Mouse (Mus musculus) G1E (cell line): Measurements from ENCODE around the gene Slc50a1. TPM values are rescaled to one million over a fixed set of nuclear protein-coding genes. Genes with fewer than 3 reads are reported as not detected.

Source experiments
- ATAC-seq: 2 replicates; pipeline ENCODE4 v1.8.0; 2016; ENCODE audit warnings: mild to moderate bottlenecking; ENCODE audit not compliant: insufficient number of reproducible peaks, poor library complexity, low FRiP score, severe bottlenecking; ENCODE audit errors: extremely low read depth
- DNase-seq: peaks from one replicate; pipeline ENCODE4 v3.0.0; 2012; ENCODE audit warnings: low spot score
- H3K27me3 ChIP-seq: 2 replicates; pipeline ENCODE4 v1.6.1; 2012; ENCODE audit warnings: mild to moderate bottlenecking, low read length, inconsistent platforms; ENCODE audit not compliant: insufficient read depth
- H3K36me3 ChIP-seq: replicated peaks from 2 replicates; pipeline ENCODE3; 2012; ENCODE audit warnings: mild to moderate bottlenecking, inconsistent platforms
- H3K4me1 ChIP-seq: 2 replicates; pipeline ENCODE4 v1.6.1; 2012; ENCODE audit warnings: low read depth, low read length, inconsistent platforms, mixed read lengths; ENCODE audit not compliant: insufficient read depth
- H3K4me3 ChIP-seq: 2 replicates; pipeline ENCODE4 v1.5.1; 2012; ENCODE audit warnings: low read depth, mild to moderate bottlenecking, inconsistent platforms, low read length, moderate library complexity, mixed read lengths
- H3K9me3 ChIP-seq: replicated peaks from 2 replicates; pipeline ENCODE4 v1.6.1; 2012; ENCODE audit warnings: inconsistent platforms
- CTCF ChIP-seq: IDR thresholded peaks from 2 replicates; pipeline ENCODE4 v1.5.1; 2012; ENCODE audit warnings: low read depth, low read length, inconsistent platforms, mixed read lengths
- GATA1 ChIP-seq: IDR thresholded peaks from 2 replicates; pipeline ENCODE4 v1.6.1; 2012; ENCODE audit warnings: borderline replicate concordance, low read length, inconsistent platforms, mixed read lengths
- GATA2 ChIP-seq: IDR thresholded peaks from 2 replicates; pipeline ENCODE4 v1.6.1; 2012; ENCODE audit warnings: low read depth, low read length, inconsistent platforms, borderline replicate concordance
- POLR2AphosphoS5 ChIP-seq: IDR thresholded peaks from 2 replicates; pipeline ENCODE4 v1.6.1; 2012; ENCODE audit warnings: low read depth, low read length, inconsistent platforms; ENCODE audit not compliant: insufficient replicate concordance
- TAL1 ChIP-seq: conservative IDR thresholded peaks from 2 replicates; pipeline ENCODE4 v1.6.1; 2012; ENCODE audit warnings: low read depth, low read length, inconsistent platforms, mixed read lengths
- polyA plus RNA-seq: library from polyadenylated mRNA; stranded (reverse); fragments of >175 nt; gene quantifications from 2 replicates; pipeline ENCODE4 v1.2.3, GENCODE M21; 2012
- total RNA-seq, 2 experiments: library from RNA; stranded (forward) in 1 of 2; stranded (reverse) in 1 of 2; fragments of 200-1000 nt in 1 of 2; fragments of >200 nt in 1 of 2; fragmentation: Nextera tagmentation in 1 of 2; gene quantifications; 2 replicates each; pipeline ENCODE4 v1.2.3; 2014 to 2017

Gene Slc50a1
- total RNA-seq (2014; fragmentation: Nextera tagmentation) (not detected in 2 replicates), total RNA-seq (2017) (0.66 TPM in 1 of 2 replicates, not detected in the other), polyA plus RNA-seq (not detected in 2 replicates)

GRCm38 (mm10) chr3:89270051-89270755 is at the start of gene Slc50a1:
Gene Slc50a1 (minus strand): TSS chr3:89270570.
- Histone ChIP-seq H3K27me3 (peaks cover 31% of the 10 kb centered on the region), H3K4me3 (no peak within 1 kb of the TSS), H3K4me1 (peaks cover 6% of the 10 kb centered on the region), H3K36me3 (peaks cover 12% of the 10 kb centered on the region), H3K9me3 (no peaks in the 10 kb centered on the region)
- DNase-seq: no peak
- no peak for ATAC-seq
- TF ChIP-seq CTCF (no peak), GATA2 (no peak), POLR2AphosphoS5 (no peak), TAL1 (no peak)

- Histone ChIP-seq H3K27me3 (peaks cover 73% of the 10 kb centered on the region), H3K4me1 (peaks cover 13% of the 10 kb centered on the region), H3K36me3 (no peaks in the 10 kb centered on the region), H3K4me3 (no peak overlapping the region), H3K9me3 (peaks cover 2% of the 10 kb centered on the region; the same call in 1 of the 2 replicates)
- TF ChIP-seq TAL1: no peak
- TF ChIP-seq CTCF: no peak
- no peak for TF ChIP-seq POLR2AphosphoS5
- TF ChIP-seq GATA2: no peak
- TF ChIP-seq GATA1: no peak
- DNase-seq (no peak), ATAC-seq (no peak)
These were observed 49.4 kb upstream of the Slc50a1 start for GRCm38 (mm10) chr3:89319591-89320350.

- DNase-seq (no peak), ATAC-seq (no peak)
- H3K9me3 ChIP-seq: peaks cover 2% of the 10 kb centered on the region; the same call in 1 of the 2 replicates
- peaks cover 13% of the 10 kb centered on the region for H3K4me1 ChIP-seq
- TF ChIP-seq CTCF (no peak), TAL1 (no peak), GATA2 (no peak), POLR2AphosphoS5 (no peak), GATA1 (no peak)
- no peak overlapping the region for H3K4me3 ChIP-seq
- H3K36me3 ChIP-seq: no peaks in the 10 kb centered on the region
- H3K27me3 ChIP-seq: peaks cover 76% of the 10 kb centered on the region
These were observed 48.7 kb upstream of the Slc50a1 start for GRCm38 (mm10) chr3:89318971-89319590.

GRCm38 (mm10) chr3:89318316-89318715 is 47.9 kb upstream of the Slc50a1 start:
- ATAC-seq: no peak
- Histone ChIP-seq H3K27me3 (peaks cover 78% of the 10 kb centered on the region), H3K36me3 (no peaks in the 10 kb centered on the region), H3K4me1 (peaks cover 13% of the 10 kb centered on the region), H3K4me3 (no peak overlapping the region), H3K9me3 (peaks cover 2% of the 10 kb centered on the region; the same call in 1 of the 2 replicates)
- no peak for TF ChIP-seq POLR2AphosphoS5
- no peak for TF ChIP-seq TAL1
- TF ChIP-seq GATA1: no peak
- no peak for TF ChIP-seq CTCF
- DNase-seq: no peak

- DNase-seq (no peak), ATAC-seq (no peak)
- no peak for TF ChIP-seq CTCF
- TF ChIP-seq GATA1: no peak
- TF ChIP-seq TAL1: no peak
- Histone ChIP-seq H3K4me1 (peaks cover 7% of the 10 kb centered on the region), H3K36me3 (no peaks in the 10 kb centered on the region), H3K27me3 (peaks cover 78% of the 10 kb centered on the region), H3K4me3 (no peak overlapping the region), H3K9me3 (peaks cover 2% of the 10 kb centered on the region; the same call in 1 of the 2 replicates)
These were observed 46.9 kb upstream of the Slc50a1 start for GRCm38 (mm10) chr3:89317246-89317645.

GRCm38 (mm10) chr3:89316833-89317232 is 46.5 kb upstream of the Slc50a1 start:
- ATAC-seq: no peak
- Histone ChIP-seq H3K4me1 (peaks cover 7% of the 10 kb centered on the region), H3K9me3 (peaks cover under 1% of the 10 kb centered on the region; the same call in 1 of the 2 replicates), H3K36me3 (no peaks in the 10 kb centered on the region), H3K27me3 (peaks cover 76% of the 10 kb centered on the region), H3K4me3 (no peak overlapping the region)
- peak; percentile 69 for TF ChIP-seq CTCF
- no peak for TF ChIP-seq GATA2
- DNase-seq: peak; percentile 78
